Mouse (Mus musculus): ENCODE data around the gene Taf6. TPM values are rescaled to one million over a fixed set of nuclear protein-coding genes. Genes with fewer than 3 reads are reported as not detected.

Gene Taf6
- total RNA-seq, 4 experiments from 2014 or later: 32.6 to 34.7 (median 34.2) TPM

GRCm38 (mm10) chr5:138171695-138172491, 15.4 kb downstream of the Taf6 start, which contains the start of the genes Ap4m1 and Mcm7:
Gene Ap4m1, plus strand, starts transcription at chr5:138172002.
Gene Mcm7, minus strand, starts transcription at chr5:138172422.
- peak; percentile 100 for DNase-seq (ENCODE audit: low spot score)

GRCm38 (mm10) chr5:138170936-138171561, 16.2 kb downstream of the Taf6 start:
- DNase-seq (ENCODE audit: low spot score): peak; percentile 95

- DNase-seq (ENCODE audit: low spot score): no peak
Observed at GRCm38 (mm10) chr5:138165594-138165993, 21.7 kb downstream of the Taf6 start.

DNA sequence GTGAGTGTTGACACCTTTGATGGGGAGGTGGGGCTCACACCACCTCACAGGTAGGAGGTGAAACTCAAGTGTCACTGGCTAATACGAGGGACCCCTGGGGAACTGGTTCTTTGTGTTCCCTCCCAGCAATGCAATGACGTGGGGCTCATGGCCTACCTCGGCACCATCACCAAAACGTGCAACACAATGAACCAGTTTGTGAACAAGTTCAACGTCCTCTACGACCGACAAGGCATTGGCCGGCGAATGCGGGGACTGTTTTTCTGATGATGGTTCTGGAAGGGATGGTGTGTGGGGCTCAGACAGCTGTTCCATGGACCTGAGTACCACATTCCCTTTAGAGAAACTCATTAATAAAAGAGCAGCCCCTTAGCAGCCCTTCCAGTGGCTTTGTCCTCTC, 23.6 kb downstream of the Taf6 start:
- DNase-seq (ENCODE audit: low spot score): no peak

- no peak for DNase-seq (ENCODE audit: low spot score)
Observed at GRCm38 (mm10) chr5:138163046-138163445, 24.2 kb downstream of the Taf6 start.

DNA sequence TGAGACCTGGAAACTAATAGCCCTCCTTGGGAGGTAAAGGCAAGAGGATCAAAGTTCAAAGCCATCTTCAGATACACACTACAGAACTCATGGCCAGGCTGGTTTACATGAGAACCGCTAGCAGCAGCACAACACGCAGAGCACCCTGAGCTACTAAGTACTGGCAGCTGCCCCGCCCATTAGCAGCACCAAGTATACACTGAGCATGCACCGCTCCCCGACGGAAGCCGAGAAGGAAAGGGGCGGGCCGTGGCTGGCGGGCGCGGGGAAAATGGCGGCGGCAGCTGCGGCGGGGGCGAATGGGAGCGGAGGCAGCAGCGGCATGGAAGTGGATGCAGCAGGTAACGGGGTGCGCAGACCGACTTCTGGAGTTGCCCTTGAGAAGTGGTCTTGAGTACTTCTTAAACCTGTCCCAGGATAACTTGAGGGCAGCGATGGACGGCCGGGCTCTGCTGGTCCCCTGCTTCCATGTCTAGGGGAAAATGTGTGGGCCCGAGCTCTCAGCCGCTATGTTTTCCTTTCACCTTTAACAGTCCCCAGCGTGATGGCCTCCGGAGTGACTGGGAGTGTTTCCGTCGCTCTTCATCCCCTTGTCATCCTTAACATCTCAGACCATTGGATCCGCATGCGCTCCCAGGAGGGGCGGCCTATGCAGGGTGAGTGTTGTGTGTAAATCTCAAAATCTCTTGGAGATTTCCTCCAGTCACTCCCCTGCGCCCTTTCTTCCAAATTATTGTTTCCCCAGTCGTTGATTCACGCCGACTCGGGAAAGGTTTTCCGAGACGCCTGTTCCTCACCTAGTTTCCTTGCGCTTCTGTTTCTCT, 26.2 kb downstream of the Taf6 start, which contains the start of gene Cops6:
Cops6 (plus strand) TSS at position 230 of the 824 bp plus-strand sequence.
- DNase-seq (ENCODE audit: low spot score): peak; percentile 95

- no peak for DNase-seq (ENCODE audit: low spot score)
Observed at GRCm38 (mm10) chr5:138160224-138160762, 27.0 kb downstream of the Taf6 start.

- peak; percentile 96 for DNase-seq (ENCODE audit: low spot score)
Observed at GRCm38 (mm10) chr5:138155443-138155976, 31.7 kb downstream of the Taf6 start, which contains the start of gene Zfp113. Gene Zfp113, minus strand, starts transcription at chr5:138155744.

- no peak for DNase-seq (ENCODE audit: low spot score)
Observed at GRCm38 (mm10) chr5:138154390-138154789, 32.9 kb downstream of the Taf6 start.

DNA sequence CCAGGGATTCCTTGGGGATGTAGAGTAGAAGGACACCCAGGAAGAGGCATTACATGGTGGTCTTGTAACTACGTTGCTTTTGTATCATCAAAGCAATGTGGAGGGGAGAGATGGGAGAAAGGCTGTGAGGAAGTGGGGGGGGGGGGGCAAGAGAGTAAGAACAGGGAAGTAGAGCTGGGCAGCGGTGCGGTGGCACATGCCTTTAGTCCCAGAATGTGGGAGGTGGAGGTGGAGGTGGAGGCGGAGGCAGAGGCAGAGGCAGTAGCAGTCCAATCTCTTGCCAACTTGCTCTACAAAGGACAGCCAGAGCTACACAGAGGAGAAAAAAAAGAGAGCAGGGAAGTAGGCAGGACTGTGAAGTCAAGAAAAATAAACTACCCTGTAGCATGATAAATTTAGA, 48.7 kb downstream of the Taf6 start:
- no peak for DNase-seq (ENCODE audit: low spot score)

DNA sequence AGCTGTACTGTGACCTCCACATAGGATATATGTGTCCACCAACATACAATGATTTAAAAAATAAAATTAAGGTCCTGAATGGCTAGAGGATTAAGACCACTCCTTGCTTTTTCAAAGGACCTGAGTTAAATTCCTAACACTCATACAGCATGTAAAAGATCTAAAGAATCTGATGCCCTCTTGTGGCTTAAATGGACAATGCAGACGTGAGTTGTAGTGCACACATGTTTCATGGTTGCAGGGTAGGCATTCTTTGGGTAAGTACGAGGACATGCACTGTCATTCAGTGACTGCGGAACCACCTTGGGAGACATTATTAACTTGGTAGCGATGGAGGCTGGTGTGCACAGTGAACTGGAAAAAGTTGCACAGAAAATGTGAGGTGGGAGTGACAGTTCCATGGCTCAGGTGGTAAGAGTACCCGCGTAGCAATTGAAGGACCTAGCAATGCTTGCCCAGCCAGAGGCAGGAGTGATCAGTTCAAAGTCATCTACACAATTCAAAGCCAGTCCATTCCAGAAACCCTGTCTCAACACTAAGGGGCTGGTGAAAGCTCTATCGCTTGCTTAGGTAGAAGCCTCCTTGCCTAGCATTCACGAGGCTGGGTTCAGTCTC, 49.2 kb downstream of the Taf6 start:
- no peak for DNase-seq (ENCODE audit: low spot score)

DNA sequence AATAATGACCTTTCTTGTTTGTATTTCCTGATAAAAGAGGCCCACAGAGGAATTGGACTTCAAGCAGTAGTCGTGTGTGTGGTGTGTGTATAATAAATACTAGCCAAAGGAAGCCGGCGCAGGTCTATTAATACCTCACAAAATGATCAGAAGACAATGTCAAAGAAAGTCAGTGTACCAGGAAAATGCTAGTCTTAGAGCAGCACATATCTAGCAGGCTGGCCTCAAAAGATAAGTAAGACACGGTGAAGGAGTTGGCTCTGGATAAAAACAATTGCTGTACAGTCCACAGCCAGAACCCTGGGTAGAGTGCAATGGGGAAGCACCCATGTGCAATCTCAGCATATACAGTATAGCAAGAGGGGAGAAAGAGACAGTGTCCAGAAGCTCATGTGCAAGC, 50.0 kb downstream of the Taf6 start:
- DNase-seq (ENCODE audit: low spot score): no peak

- no peak for DNase-seq (ENCODE audit: low spot score)
Observed at GRCm38 (mm10) chr5:138132425-138133064, 54.7 kb downstream of the Taf6 start.

Small RNA genes within 50 kb of the gene (microRNA-seq; reads per million reads assigned to microRNA genes)
- gene Mir106b (811 reads per million, percentile 80 among the genes with 10 or more reads in this experiment), gene Mir25 (293 reads per million, percentile 71 among the genes with 10 or more reads in this experiment), gene Mir93 (3,180 reads per million, percentile 90 among the genes with 10 or more reads in this experiment)

Other genes with a start within 250 kb of the Taf6 start
- gene Gjc3, start 224.4 kb downstream of the Taf6 start, total RNA-seq (2022): under 1 TPM; 0.09 to 0.34 (median 0.24) TPM
- not detected for gene Azgp1, start 205.9 kb downstream of the Taf6 start, total RNA-seq (2022)
- gene Smok3a, start 166.2 kb downstream of the Taf6 start, total RNA-seq (2022): not detected
- gene Smok3b, start 166.0 kb downstream of the Taf6 start, total RNA-seq (2022): not detected
- not detected for gene Smok3c, start 134.3 kb downstream of the Taf6 start, total RNA-seq (2022)
- 10 to 100 TPM; 13.7 to 16.2 (median 15.3) TPM for gene Zkscan1, start 102.4 kb downstream of the Taf6 start, total RNA-seq (2022)
- gene Zscan21, start 70.5 kb downstream of the Taf6 start, total RNA-seq (2022): 10 to 100 TPM; 11.2 to 12.9 (median 11.9) TPM
- gene Zfp113, start 31.7 kb downstream of the Taf6 start, total RNA-seq (2022): 1 to 10 TPM; 6.2 to 8.5 (median 8.3) TPM
- gene Cops6, start 26.4 kb downstream of the Taf6 start, total RNA-seq (2022): 100 to 1,000 TPM; 117 to 139 (median 133) TPM
- gene Ap4m1, start 15.4 kb downstream of the Taf6 start, total RNA-seq (2022): 10 to 100 TPM in 1 of 4 experiments, 1 to 10 TPM in 3; 6.0 to 11.3 (median 7.6) TPM
- gene Mcm7, start 15.0 kb downstream of the Taf6 start, total RNA-seq (2022): 10 to 100 TPM in 1 of 4 experiments, 1 to 10 TPM in 3; 7.2 to 11.5 (median 8.2) TPM
- 1 to 10 TPM; 4.9 to 7.0 (median 5.9) TPM for gene Cnpy4, start within 50 bp of the Taf6 start, total RNA-seq (2022)
- gene Mblac1, start 6.9 kb upstream of the Taf6 start, total RNA-seq (2022): 1 to 10 TPM; 1.8 to 4.3 (median 2.4) TPM
- 1 to 10 TPM in 1 of 4 experiments, under 1 TPM in 3; 0.56 to 1.3 (median 0.66) TPM for gene Nxpe5, start 38.4 kb upstream of the Taf6 start, total RNA-seq (2022)
- 10 to 100 TPM; 54.5 to 61.7 (median 56.2) TPM for gene Lamtor4, start 68.0 kb upstream of the Taf6 start, total RNA-seq (2022)
- gene BC037034, start 76.6 kb upstream of the Taf6 start, total RNA-seq (2022): 1 to 10 TPM; 2.7 to 4.4 (median 3.4) TPM
- gene Gal3st4, start 85.4 kb upstream of the Taf6 start, total RNA-seq (2022): under 1 TPM in 1 of 4 experiments, not detected in 3; 0.17 TPM
- gene Gm43720, start 92.5 kb upstream of the Taf6 start, total RNA-seq (2022): not detected
- gene Gpc2, start 92.6 kb upstream of the Taf6 start, total RNA-seq (2022): under 1 TPM in 2 of 4 experiments, not detected in 2; 0.22 to 0.34 TPM
- gene Stag3, start 92.8 kb upstream of the Taf6 start, total RNA-seq (2022): not detected
- under 1 TPM in 1 of 4 experiments, not detected in 3; 0.52 TPM for gene Pvrig, start 154.5 kb upstream of the Taf6 start, total RNA-seq (2022)